Mouse (Mus musculus) midbrain, embryonic 16.5 days (tissue): ENCODE measurements at regions not wholly inside any gene's neighbourhood (a gene's known extent, or its start where the extent isn't known, plus 50 kb on each side); places are given as distances from the start of the nearest gene placed in this dataset.

Source experiments
- ATAC-seq: fragments of 200-750 bp; cut with Nextera tagmentation; 2 replicates; pipeline ENCODE4 v1.8.0; 2017; ENCODE audit warnings: moderate TSS enrichment
- H3K27ac ChIP-seq: fragments of 300-500 bp; sonication (generic); 2 replicates; pipeline ENCODE4 v1.5.1; 2014; ENCODE audit warnings: mild to moderate bottlenecking, low read length, mixed read lengths
- H3K27me3 ChIP-seq: fragments of 300-500 bp; sonication (generic); 2 replicates; pipeline ENCODE4 v1.6.1; 2014; ENCODE audit warnings: low read depth, low read length, mixed read lengths; ENCODE audit not compliant: control insufficient read depth, insufficient read depth
- H3K36me3 ChIP-seq: fragments of 300-500 bp; sonication (generic); 2 replicates; pipeline ENCODE4 v1.6.1; 2014; ENCODE audit warnings: mild to moderate bottlenecking, low read length, moderate library complexity, mixed read lengths; ENCODE audit not compliant: control insufficient read depth, insufficient read depth
- H3K4me1 ChIP-seq: fragments of 300-500 bp; sonication (generic); 2 replicates; pipeline ENCODE4 v1.6.1; 2014; ENCODE audit warnings: mild to moderate bottlenecking, low read length, mixed read lengths; ENCODE audit not compliant: control insufficient read depth, insufficient read depth
- H3K4me2 ChIP-seq: fragments of 300-500 bp; sonication (generic); 2 replicates; pipeline ENCODE4 v1.6.1; 2014; ENCODE audit warnings: mild to moderate bottlenecking, low read length, mixed read lengths
- H3K4me3 ChIP-seq: fragments of 300-500 bp; sonication (generic); 2 replicates; pipeline ENCODE4 v1.5.1; 2014; ENCODE audit warnings: low read depth, mild to moderate bottlenecking, low read length, moderate library complexity, mixed read lengths
- H3K9ac ChIP-seq: fragments of 300-500 bp; sonication (generic); 2 replicates; pipeline ENCODE4 v1.6.1; 2014; ENCODE audit warnings: low read depth, low read length, mixed read lengths
- H3K9me3 ChIP-seq: fragments of 300-500 bp; sonication (generic); replicated peaks from 2 replicates; pipeline ENCODE4 v1.6.1; 2014; ENCODE audit warnings: mild to moderate bottlenecking, low read length, mixed read lengths; ENCODE audit not compliant: control insufficient read depth, poor library complexity, severe bottlenecking
- WGBS: fragments of 180-500 bp; shearing (Covaris S2); extraction: QIAGEN DNeasy Blood & Tissue Kit; methylation state at CpG from one replicate; pipeline ENCODE4 v1.1.7; 2014; 5-methylcytosine and 5-hydroxymethylcytosine counted together

GRCm38 (mm10) chr13:31374006-31374405 lies 181.9 kb upstream of the Foxq1 start:
- 59% methylated on average over 5 of the region's 5 CpGs for WGBS
- no peaks in the 10 kb centered on the region for H3K9me3 ChIP-seq
- H3K4me1 ChIP-seq: no peaks in the 10 kb centered on the region
- H3K36me3 ChIP-seq: no peaks in the 10 kb centered on the region
- H3K4me2 ChIP-seq: no peak overlapping the region
- no peak overlapping the region for H3K27ac ChIP-seq
- no peak overlapping the region for H3K4me3 ChIP-seq
- peak; percentile 88 for ATAC-seq
- H3K9ac ChIP-seq: no peak overlapping the region
- H3K27me3 ChIP-seq: no peaks in the 10 kb centered on the region

- ATAC-seq: no peak
- WGBS: 65% methylated on average over 4 of the region's 4 CpGs
Measured at GRCm38 (mm10) chr13:31393421-31394215, 162.3 kb upstream of the Foxq1 start.

GRCm38 (mm10) chr13:31396216-31396910 lies 159.6 kb upstream of the Foxq1 start:
- Histone ChIP-seq H3K9me3 (no peaks in the 10 kb centered on the region), H3K4me2 (no peak overlapping the region), H3K4me3 (no peak overlapping the region), H3K9ac (no peak overlapping the region), H3K4me1 (no peaks in the 10 kb centered on the region), H3K27ac (no peak overlapping the region), H3K36me3 (no peaks in the 10 kb centered on the region), H3K27me3 (no peaks in the 10 kb centered on the region)
- peak; percentile 85 for ATAC-seq
- 75% methylated on average over 5 of the region's 5 CpGs for WGBS

More at GRCm38 (mm10) chr13:31393421-31394215, 162.3 kb upstream of the Foxq1 start:
- H3K9me3 ChIP-seq: no peaks in the 10 kb centered on the region
- H3K4me3 ChIP-seq: no peak overlapping the region
- H3K4me1 ChIP-seq: no peaks in the 10 kb centered on the region
- H3K36me3 ChIP-seq: no peaks in the 10 kb centered on the region
- no peak overlapping the region for H3K27ac ChIP-seq
- no peak overlapping the region for H3K9ac ChIP-seq
- H3K27me3 ChIP-seq: no peaks in the 10 kb centered on the region
- H3K4me2 ChIP-seq: no peak overlapping the region

- no peak overlapping the region for H3K27ac ChIP-seq
- H3K4me3 ChIP-seq: no peak overlapping the region
- no peaks in the 10 kb centered on the region for H3K4me1 ChIP-seq
- H3K9ac ChIP-seq: no peak overlapping the region
- H3K9me3 ChIP-seq: no peaks in the 10 kb centered on the region
- WGBS: 71% methylated on average over 10 of the region's 10 CpGs
- no peak for ATAC-seq
- H3K4me2 ChIP-seq: no peak overlapping the region
- H3K36me3 ChIP-seq: no peaks in the 10 kb centered on the region
- no peaks in the 10 kb centered on the region for H3K27me3 ChIP-seq
Measured at GRCm38 (mm10) chr13:31397246-31397645, 158.7 kb upstream of the Foxq1 start.

GRCm38 (mm10) chr13:31400401-31400800 lies 155.5 kb upstream of the Foxq1 start:
- Histone ChIP-seq H3K27me3 (no peaks in the 10 kb centered on the region), H3K9me3 (no peaks in the 10 kb centered on the region), H3K36me3 (no peaks in the 10 kb centered on the region), H3K27ac (no peak overlapping the region), H3K4me1 (no peaks in the 10 kb centered on the region), H3K4me3 (no peak overlapping the region), H3K9ac (no peak overlapping the region), H3K4me2 (no peak overlapping the region)
- no peak for ATAC-seq
- 97% methylated on average over 2 of the region's 2 CpGs for WGBS

GRCm38 (mm10) chr13:31405312-31405711 lies 150.6 kb upstream of the Foxq1 start:
- Histone ChIP-seq H3K4me1 (peaks cover 2% of the 10 kb centered on the region), H3K9ac (no peak overlapping the region), H3K27me3 (no peaks in the 10 kb centered on the region), H3K4me2 (no peak overlapping the region), H3K9me3 (no peaks in the 10 kb centered on the region), H3K27ac (no peak overlapping the region), H3K4me3 (no peak overlapping the region), H3K36me3 (no peaks in the 10 kb centered on the region)
- WGBS: 79% methylated on average over 2 of the region's 2 CpGs
- ATAC-seq: no peak

GRCm38 (mm10) chr13:31408439-31409122 lies 147.4 kb upstream of the Foxq1 start:
- peak overlapping the region; percentile 51 for H3K4me2 ChIP-seq
- no peaks in the 10 kb centered on the region for H3K27me3 ChIP-seq
- no peak overlapping the region for H3K27ac ChIP-seq
- peak overlapping the region; percentile 38; the same call in 1 of the 2 replicates for H3K9ac ChIP-seq
- peak overlapping the region; percentile 26 for H3K4me3 ChIP-seq
- H3K36me3 ChIP-seq: no peaks in the 10 kb centered on the region
- 23% methylated on average over 10 of the region's 10 CpGs for WGBS
- peaks cover 2% of the 10 kb centered on the region for H3K4me1 ChIP-seq
- H3K9me3 ChIP-seq: no peaks in the 10 kb centered on the region
- peak; percentile 97 for ATAC-seq

- no peaks in the 10 kb centered on the region for H3K27me3 ChIP-seq
- H3K4me1 ChIP-seq: peaks cover 2% of the 10 kb centered on the region
- H3K4me2 ChIP-seq: peak overlapping the region; percentile 51
- no peak overlapping the region for H3K27ac ChIP-seq
- H3K4me3 ChIP-seq: peak overlapping the region; percentile 26; the same call in 1 of the 2 replicates
- ATAC-seq: 0 out of 2 replicates have a peak, but pooled peaks have one; percentile 19
- no peaks in the 10 kb centered on the region for H3K9me3 ChIP-seq
- 76% methylated on average over 2 of the region's 2 CpGs for WGBS
- H3K36me3 ChIP-seq: no peaks in the 10 kb centered on the region
- H3K9ac ChIP-seq: peak overlapping the region; percentile 38; the same call in 1 of the 2 replicates
Measured at GRCm38 (mm10) chr13:31409123-31409513, 146.8 kb upstream of the Foxq1 start.
